Mouse (Mus musculus): ENCODE results near the gene Fam181b. TPM values are rescaled to one million over a fixed set of nuclear protein-coding genes. Genes with fewer than 3 reads are reported as not detected.

Fam181b gene
- total and polyA plus RNA-seq, 2 experiments from 2014 or later, result 55.2 to 98.9 TPM

GRCm38 (mm10) chr7:93060831-93061230 lies 18.8 kb upstream of the Fam181b start:
- no peaks in the 10 kb centered on the region for H3K9me3 ChIP-seq (ENCODE audit: low read length)
- no peaks in the 10 kb centered on the region for H3K36me3 ChIP-seq (ENCODE audit: insufficient read depth, low read length)
- H3K27ac ChIP-seq, result peak overlapping the region; percentile 67; the same call in 1 of the 2 replicates
- H3K4me1 ChIP-seq (ENCODE audit: insufficient read depth, low read length), result no peaks in the 10 kb centered on the region
- H3K9ac ChIP-seq (replicated peaks; ENCODE audit: low read length), result no peak overlapping the region
- no peak overlapping the region for H3K4me3 ChIP-seq (ENCODE audit: low read length)
- DNase-seq (ENCODE audit: low spot score) (no peak), ATAC-seq (no peak)
- H3K4me2 ChIP-seq (ENCODE audit: low read depth, low read length), result no peak overlapping the region
- TF ChIP-seq CTCF (IDR thresholded peaks at IDR 0.05; ENCODE audit: low read depth), result no peak
- H3K27me3 ChIP-seq (ENCODE audit: insufficient read depth, low read length), result no peaks in the 10 kb centered on the region

GRCm38 (mm10) chr7:93061747-93062146 lies 17.9 kb upstream of the Fam181b start:
- no peaks in the 10 kb centered on the region for H3K27me3 ChIP-seq (ENCODE audit: insufficient read depth, low read length)
- ATAC-seq (peak; percentile 78; the same call in 1 of the 2 replicates), DNase-seq (ENCODE audit: low spot score) (no peak)
- H3K9ac ChIP-seq (replicated peaks; ENCODE audit: low read length), result no peak overlapping the region
- H3K9me3 ChIP-seq (ENCODE audit: low read length), result no peaks in the 10 kb centered on the region
- 22% methylated on average over 3 of the region's 3 CpGs for WGBS
- peak overlapping the region; percentile 67 for H3K27ac ChIP-seq
- H3K4me1 ChIP-seq (ENCODE audit: insufficient read depth, low read length), result no peaks in the 10 kb centered on the region
- no peak overlapping the region for H3K4me3 ChIP-seq (ENCODE audit: low read length)
- TF ChIP-seq CTCF (IDR thresholded peaks at IDR 0.05; ENCODE audit: low read depth), result no peak
- H3K4me2 ChIP-seq (ENCODE audit: low read depth, low read length), result no peak overlapping the region
- H3K36me3 ChIP-seq (ENCODE audit: insufficient read depth, low read length), result no peaks in the 10 kb centered on the region

GRCm38 (mm10) chr7:93062189-93062588 lies 17.5 kb upstream of the Fam181b start:
- peak; percentile 97 for ATAC-seq
- WGBS, result 13% methylated on average over 6 of the region's 6 CpGs

GRCm38 (mm10) chr7:93067464-93068015 lies 12.1 kb upstream of the Fam181b start:
- TF ChIP-seq CTCF (IDR thresholded peaks at IDR 0.05; ENCODE audit: low read depth), result no peak
- DNase-seq (ENCODE audit: low spot score) (no peak), ATAC-seq (no peak)
- Histone ChIP-seq H3K9me3 (ENCODE audit: low read length) (no peaks in the 10 kb centered on the region), H3K4me3 (ENCODE audit: low read length) (no peak overlapping the region), H3K27me3 (ENCODE audit: insufficient read depth, low read length) (no peaks in the 10 kb centered on the region), H3K9ac (replicated peaks; ENCODE audit: low read length) (no peak overlapping the region), H3K27ac (no peak overlapping the region), H3K36me3 (ENCODE audit: insufficient read depth, low read length) (no peaks in the 10 kb centered on the region), H3K4me1 (ENCODE audit: insufficient read depth, low read length) (no peaks in the 10 kb centered on the region), H3K4me2 (ENCODE audit: low read depth, low read length) (no peak overlapping the region)
- 47% methylated on average over 7 of the region's 7 CpGs for WGBS

More at GRCm38 (mm10) chr7:93062189-93062588, 17.5 kb upstream of the Fam181b start:
- Histone ChIP-seq H3K9ac (replicated peaks; ENCODE audit: low read length) (no peak overlapping the region), H3K4me1 (ENCODE audit: insufficient read depth, low read length) (no peaks in the 10 kb centered on the region), H3K4me2 (ENCODE audit: low read depth, low read length) (no peak overlapping the region), H3K36me3 (ENCODE audit: insufficient read depth, low read length) (no peaks in the 10 kb centered on the region), H3K27me3 (ENCODE audit: insufficient read depth, low read length) (no peaks in the 10 kb centered on the region), H3K4me3 (ENCODE audit: low read length) (no peak overlapping the region), H3K27ac (peak overlapping the region; percentile 67), H3K9me3 (ENCODE audit: low read length) (no peaks in the 10 kb centered on the region)
- DNase-seq (ENCODE audit: low spot score), result peak; percentile 75
- no peak for TF ChIP-seq CTCF (IDR thresholded peaks at IDR 0.05; ENCODE audit: low read depth)

- WGBS, result 8% methylated on average over 6 of the region's 6 CpGs
- peak; percentile 49 for TF ChIP-seq CTCF (IDR thresholded peaks at IDR 0.05; ENCODE audit: low read depth)
- Histone ChIP-seq H3K4me3 (ENCODE audit: low read length) (no peak overlapping the region), H3K36me3 (ENCODE audit: insufficient read depth, low read length) (no peaks in the 10 kb centered on the region), H3K27ac (no peak overlapping the region), H3K9me3 (ENCODE audit: low read length) (no peaks in the 10 kb centered on the region), H3K4me2 (ENCODE audit: low read depth, low read length) (no peak overlapping the region), H3K4me1 (ENCODE audit: insufficient read depth, low read length) (peaks cover 4% of the 10 kb centered on the region; the same call in 1 of the 2 replicates), H3K9ac (replicated peaks; ENCODE audit: low read length) (no peak overlapping the region), H3K27me3 (ENCODE audit: insufficient read depth, low read length) (no peaks in the 10 kb centered on the region)
- no peak for ATAC-seq
- peak; percentile 57 for DNase-seq (ENCODE audit: low spot score)
Observed at GRCm38 (mm10) chr7:93076435-93076960, 3.2 kb upstream of the Fam181b start.

GRCm38 (mm10) chr7:93079420-93079784 lies 263 bp upstream of the Fam181b start:
- Histone ChIP-seq H3K9ac (replicated peaks; ENCODE audit: low read length) (peak overlapping the region; percentile 78), H3K27me3 (ENCODE audit: insufficient read depth, low read length) (no peaks in the 10 kb centered on the region), H3K27ac (peak overlapping the region; percentile 88), H3K4me1 (ENCODE audit: insufficient read depth, low read length) (peaks cover 4% of the 10 kb centered on the region; the same call in 1 of the 2 replicates), H3K36me3 (ENCODE audit: insufficient read depth, low read length) (no peaks in the 10 kb centered on the region), H3K4me3 (ENCODE audit: low read length) (peak overlapping the region; percentile 83), H3K4me2 (ENCODE audit: low read depth, low read length) (peak overlapping the region; percentile 77), H3K9me3 (ENCODE audit: low read length) (no peaks in the 10 kb centered on the region)
- TF ChIP-seq CTCF (IDR thresholded peaks at IDR 0.05; ENCODE audit: low read depth), result no peak
- DNase-seq (ENCODE audit: low spot score), result no peak
- no peak for ATAC-seq
- WGBS, result 17% methylated on average over 7 of the region's 7 CpGs

Data from hindbrain, postnatal 0 days (tissue).